Comparison of ENCODE assay signal across 7 mouse cellular contexts in the genomic region with DNA sequence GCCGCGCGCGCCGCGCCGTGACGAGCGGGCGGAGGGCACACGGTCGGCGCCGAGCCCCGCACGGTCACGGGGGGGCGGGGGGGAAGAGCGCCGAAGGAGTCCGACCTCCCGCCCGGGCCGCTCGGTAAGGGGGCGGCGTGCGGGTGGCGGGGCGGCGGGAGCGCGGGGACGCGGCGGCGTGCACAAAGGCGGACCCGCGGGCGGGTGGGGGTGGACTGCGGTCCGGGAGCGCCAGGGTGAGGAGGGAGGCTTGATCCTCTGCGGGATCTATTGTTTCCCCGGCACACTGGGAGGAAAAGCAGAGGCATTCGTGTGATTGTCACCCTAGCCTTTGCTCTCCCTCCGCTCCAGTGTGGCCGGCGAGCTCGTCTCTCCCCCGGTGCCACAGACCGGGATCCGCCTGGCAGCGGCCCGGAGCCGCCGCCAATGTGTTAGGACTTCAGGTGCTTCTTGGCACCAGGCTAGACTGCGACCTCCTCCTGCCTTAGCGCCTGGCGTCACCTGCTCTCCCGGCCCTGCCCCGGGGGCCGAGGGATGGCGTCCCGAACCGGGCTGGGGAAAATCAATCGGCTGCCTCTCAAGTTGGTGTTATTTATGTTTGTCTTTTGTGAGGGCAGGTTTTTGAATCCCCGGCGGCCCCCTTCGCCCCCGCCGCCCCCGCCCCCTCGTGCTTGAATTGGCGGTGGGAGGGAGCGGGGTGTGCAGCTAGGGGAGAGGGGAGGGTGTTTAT. TPM values are rescaled to one million over a fixed set of nuclear protein-coding genes. Genes with fewer than 3 reads are reported as not detected.
DNase-seq lines count a peak whose midpoint lies in the region; ATAC-seq lines count a peak whose summit lies in the region.

No protein-coding gene starts in this region.

- H3K4me2 ChIP-seq in hindbrain, embryonic 14.5 days (replicated peaks), result peak overlapping the region; percentile 67

- peak; percentile 84 for ATAC-seq in hindbrain, embryonic 14.5 days (ENCODE audit: low FRiP score)

- peaks cover 38% of the 10 kb centered on the region for H3K4me1 ChIP-seq in hindbrain, embryonic 14.5 days (replicated peaks; ENCODE audit: control insufficient read depth, insufficient read depth, low read length)

- H3K27ac ChIP-seq in hindbrain, embryonic 14.5 days, result peak overlapping the region; percentile 95

- peak overlapping the region; percentile 90 for H3K9ac ChIP-seq in hindbrain, embryonic 14.5 days

- no peaks in the 10 kb centered on the region for H3K36me3 ChIP-seq in hindbrain, embryonic 14.5 days (replicated peaks; ENCODE audit: control insufficient read depth, insufficient read depth)

- H3K4me3 ChIP-seq in hindbrain, embryonic 14.5 days (replicated peaks; ENCODE audit: low read length), result peak overlapping the region; percentile 62

- no peaks in the 10 kb centered on the region for H3K27me3 ChIP-seq in hindbrain, embryonic 14.5 days (ENCODE audit: control insufficient read depth, insufficient read depth, low read length)

- peak; percentile 81 for DNase-seq in adrenal gland, postnatal 14 days
- peak; percentile 80 to 81 for DNase-seq in cerebellum, postnatal 10 days
- DNase-seq in frontal cortex, postnatal 36 days (ENCODE audit: low spot score in 2 of 2), result peak; percentile 38 to 54
- DNase-seq in hindbrain, embryonic 14.5 days (ENCODE audit: low spot score), result peak; percentile 64
- peak; percentile 21 to 49 for DNase-seq in left cerebral cortex, adult 8-10 months (ENCODE audit: low spot score in 2 of 2)
- DNase-seq in lung, postnatal 4 days, result peak; percentile 65 to 72
- peak; percentile 40 for DNase-seq in retina, postnatal 7 days (ENCODE audit: low read depth, low spot score)

- under 1% methylated on average over 42 of the region's 77 CpGs for WGBS in hindbrain, embryonic 14.5 days

- no peaks in the 10 kb centered on the region for H3K9me3 ChIP-seq in hindbrain, embryonic 14.5 days (ENCODE audit: control insufficient read depth, low read length)

RNA-seq across cellular contexts. Expression of gene Ppp1r9a, which starts 0.8 kb away (rescaled TPM):
- total RNA-seq in adrenal gland, postnatal 14 days (2021), result 36.3 and 39.6 TPM in 2 replicates
- 51.9 and 52.7 TPM in 2 replicates for polyA plus RNA-seq in hindbrain, embryonic 14.5 days (2014; fragmentation: Nextera tagmentation; extraction: Ambion mirVana)
- total RNA-seq in left cerebral cortex, adult 8-10 months (2022), result 100 to 1,000 TPM; 205 to 266 (median 234) TPM

Comparison
In these comparisons a context has a peak if more than half of its experiments do, and no peak if none do; other contexts are left out.
1. Peak in every context shown above with its lines: DNase-seq, ATAC-seq, H3K4me3 ChIP-seq and H3K27ac ChIP-seq.